Mouse (Mus musculus) liver, adult 2 months (tissue): ENCODE measurements around the gene Blmh. TPM values are rescaled to one million over a fixed set of nuclear protein-coding genes. Genes with fewer than 3 reads are reported as not detected.
"Not testable (repeated sequence)": the region's sequence is repeated elsewhere in the genome, so short reads cannot be mapped to it uniquely, and the experiment has no call there.

Experiments used
- DNase-seq: peaks from one replicate; pipeline ENCODE4 v3.0.0-alpha.2; 2011; ENCODE audit warnings: low read depth, low spot score; ENCODE audit errors: extremely low read depth
- H3K27ac ChIP-seq: fragments of 200-500 bp; replicated peaks from 2 replicates; pipeline ENCODE4 v1.5.1; 2012; ENCODE audit warnings: low read depth, mild to moderate bottlenecking, control low read depth, inconsistent platforms, low read length; ENCODE audit not compliant: insufficient read depth
- H3K27me3 ChIP-seq: fragments of 200-500 bp; 2 replicates; pipeline ENCODE4 v1.6.1; 2012; ENCODE audit warnings: mild to moderate bottlenecking, moderate library complexity, low read length, inconsistent platforms; ENCODE audit not compliant: control insufficient read depth, insufficient read depth
- H3K36me3 ChIP-seq: fragments of 200-500 bp; 2 replicates; pipeline ENCODE4 v1.6.1; 2012; ENCODE audit warnings: low read length, inconsistent platforms; ENCODE audit not compliant: control insufficient read depth, insufficient read depth
- H3K4me1 ChIP-seq: fragments of 200-500 bp; 2 replicates; pipeline ENCODE4 v1.6.1; 2011; ENCODE audit warnings: low read length; ENCODE audit not compliant: control insufficient read depth, insufficient read depth
- H3K4me3 ChIP-seq: fragments of 200-500 bp; 2 replicates; pipeline ENCODE4 v1.5.1; 2011; ENCODE audit warnings: low read depth, mild to moderate bottlenecking, control low read depth, low read length, moderate library complexity; ENCODE audit not compliant: insufficient read depth
- H3K79me2 ChIP-seq: fragments of 200-500 bp; 2 replicates; pipeline ENCODE4 v1.6.1; 2012; ENCODE audit warnings: inconsistent platforms, mild to moderate bottlenecking, low read length, moderate library complexity; ENCODE audit not compliant: control insufficient read depth, insufficient read depth
- H3K9ac ChIP-seq: fragments of 200-500 bp; 2 replicates; pipeline ENCODE4 v1.6.1; 2012; ENCODE audit warnings: low read depth, mild to moderate bottlenecking, control low read depth, inconsistent platforms, low read length
- CTCF ChIP-seq: fragments of 200-500 bp; IDR thresholded peaks from 2 replicates; pipeline ENCODE4 v1.5.1; 2011; ENCODE audit warnings: low read depth, low read length, control low read depth
- POLR2A ChIP-seq: fragments of 200-500 bp; IDR thresholded peaks from 2 replicates; pipeline ENCODE4 v1.6.1; 2011; ENCODE audit warnings: low read length, control low read depth; ENCODE audit not compliant: insufficient read depth; ENCODE audit errors: extremely low read depth
- WGBS: fragments of 180-500 bp; shearing (Covaris S2); methylation state at CpG from one replicate; pipeline ENCODE4 v1.1.7; 2018; 5-methylcytosine and 5-hydroxymethylcytosine counted together
- polyA plus RNA-seq: library from polyadenylated mRNA; depleted of rRNA; stranded (reverse); fragments of >200 nt; gene quantifications from 2 replicates; pipeline ENCODE4 v1.2.3, GENCODE M21; 2012
- total RNA-seq: library from RNA; depleted of rRNA; stranded (reverse); fragments of >200 nt; gene quantifications from 2 replicates; pipeline ENCODE4 v1.2.3, GENCODE M21; 2014

Blmh gene
- total and polyA plus RNA-seq, 2 experiments, result 8.6 to 45.8 TPM

GRCm38 (mm10) chr11:76920607-76921006 is 4.0 kb upstream of the Blmh start:
- no peaks in the 10 kb centered on the region; the same call in 1 of the 2 replicates for H3K36me3 ChIP-seq
- H3K4me3 ChIP-seq, result no peak overlapping the region
- no peak for TF ChIP-seq CTCF
- TF ChIP-seq POLR2A, result no peak
- WGBS, result 58% methylated on average over 1 of the region's 1 CpGs
- H3K4me1 ChIP-seq, result peaks cover 2% of the 10 kb centered on the region; the same call in 1 of the 2 replicates
- DNase-seq, result no peak
- H3K27ac ChIP-seq, result no peak overlapping the region
- H3K9ac ChIP-seq, result no peak overlapping the region
- H3K27me3 ChIP-seq, result no peaks in the 10 kb centered on the region
- no peaks in the 10 kb centered on the region for H3K79me2 ChIP-seq

- not testable (repeated sequence) for H3K9ac ChIP-seq, H3K27ac ChIP-seq, H3K4me1 ChIP-seq, H3K27me3 ChIP-seq, H3K4me3 ChIP-seq, H3K79me2 ChIP-seq, H3K36me3 ChIP-seq
- WGBS, result 48% methylated on average over 8 of the region's 8 CpGs
- peak; percentile 73 for DNase-seq
Measured at GRCm38 (mm10) chr11:76928586-76928985, 4.0 kb downstream of the Blmh start.

- no peaks in the 10 kb centered on the region for H3K36me3 ChIP-seq
Measured at GRCm38 (mm10) chr11:76933209-76933608, 8.6 kb downstream of the Blmh start.

GRCm38 (mm10) chr11:76936578-76936977 is 12.0 kb downstream of the Blmh start:
- no peak for TF ChIP-seq POLR2A
- TF ChIP-seq CTCF, result no peak
- Histone ChIP-seq H3K27me3 (no peaks in the 10 kb centered on the region), H3K4me3 (no peak overlapping the region), H3K9ac (no peak overlapping the region), H3K27ac (no peak overlapping the region), H3K79me2 (no peaks in the 10 kb centered on the region), H3K36me3 (no peaks in the 10 kb centered on the region), H3K4me1 (no peaks in the 10 kb centered on the region)
- 70% methylated on average over 5 of the region's 5 CpGs for whole genome bisulfite sequencing
- DNase-seq, result no peak

More at GRCm38 (mm10) chr11:76933209-76933608, 8.6 kb downstream of the Blmh start:
- Histone ChIP-seq H3K27ac (no peak overlapping the region), H3K4me3 (no peak overlapping the region), H3K9ac (no peak overlapping the region), H3K79me2 (no peaks in the 10 kb centered on the region), H3K27me3 (no peaks in the 10 kb centered on the region), H3K4me1 (no peaks in the 10 kb centered on the region)
- 87% methylated on average over 3 of the region's 3 CpGs for WGBS
- TF ChIP-seq CTCF, result no peak
- TF ChIP-seq POLR2A, result no peak
- no peak for DNase-seq

- Histone ChIP-seq H3K4me1 (peaks cover 6% of the 10 kb centered on the region; the same call in 1 of the 2 replicates), H3K4me3 (peak overlapping the region; percentile 79; the same call in 1 of the 2 replicates), H3K79me2 (peaks cover 3% of the 10 kb centered on the region; the same call in 1 of the 2 replicates), H3K27me3 (no peaks in the 10 kb centered on the region), H3K27ac (no peak overlapping the region; the same call in 1 of the 2 replicates), H3K36me3 (peaks cover 2% of the 10 kb centered on the region; the same call in 1 of the 2 replicates), H3K9ac (no peak overlapping the region; the same call in 1 of the 2 replicates)
- 74% methylated on average over 6 of the region's 6 CpGs for WGBS
- TF ChIP-seq POLR2A (no peak), CTCF (no peak)
- no peak for DNase-seq
Measured at GRCm38 (mm10) chr11:76944839-76945238, 20.2 kb downstream of the Blmh start.

GRCm38 (mm10) chr11:76945386-76946202 is 21.0 kb downstream of the Blmh start:
- WGBS, result under 1% methylated on average over 58 of the region's 58 CpGs
- Histone ChIP-seq H3K79me2 (peaks cover 3% of the 10 kb centered on the region; the same call in 1 of the 2 replicates), H3K9ac (peak overlapping the region; percentile 92), H3K27me3 (no peaks in the 10 kb centered on the region), H3K4me3 (peak overlapping the region; percentile 79), H3K27ac (peak overlapping the region; percentile 77), H3K4me1 (peaks cover 6% of the 10 kb centered on the region; the same call in 1 of the 2 replicates), H3K36me3 (peaks cover 4% of the 10 kb centered on the region; the same call in 1 of the 2 replicates)
- DNase-seq, result peak; percentile 70
- TF ChIP-seq CTCF (no peak), POLR2A (peak; percentile 70; the same call in 1 of the 2 replicates)
